Mouse (Mus musculus) stomach, postnatal 0 days (tissue): Measurements from ENCODE around the gene Zcchc18.

ENCODE experiments used
- CTCF ChIP-seq: IDR thresholded peaks from 2 replicates; pipeline ENCODE4 v1.5.1; 2016; ENCODE audit warnings: antibody characterized with exemption, low read depth, mild to moderate bottlenecking, moderate library complexity
- EP300 ChIP-seq: optimal IDR thresholded peaks from 2 replicates; pipeline ENCODE3; 2016; ENCODE audit warnings: antibody characterized with exemption

DNA sequence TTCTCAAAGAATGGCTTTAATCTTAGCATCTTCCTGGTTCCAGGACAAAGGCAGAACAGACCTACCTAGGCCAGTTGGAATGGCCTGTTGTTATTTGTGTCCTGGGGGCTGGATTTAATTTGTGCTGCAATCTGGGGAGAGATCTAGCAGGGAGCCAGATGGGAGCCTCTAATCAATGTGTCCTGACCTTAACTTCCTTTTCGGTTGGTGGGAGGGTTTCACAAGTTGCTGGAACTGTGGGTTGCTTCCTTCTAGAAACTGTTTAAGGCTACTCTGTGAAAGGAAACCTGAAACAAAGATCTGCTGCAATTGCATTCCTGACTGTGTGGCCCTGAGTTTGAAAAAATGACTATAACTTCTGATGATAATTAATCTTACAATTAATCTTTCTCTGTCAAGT is 24.7 kb downstream of the Zcchc18 start:
- TF ChIP-seq CTCF = no peak
- no peak for TF ChIP-seq EP300
